Mouse (Mus musculus) limb, embryonic 11.5 days (tissue): ENCODE results near the gene Usp53. TPM values are rescaled to one million over a fixed set of nuclear protein-coding genes. Genes with fewer than 3 reads are reported as not detected.
"Not testable (repeated sequence)": the region's sequence is repeated elsewhere in the genome, so short reads cannot be mapped to it uniquely, and the experiment has no call there.

Experiments
- ATAC-seq: fragments of 200-750 bp; cut with Nextera tagmentation; 2 replicates; pipeline ENCODE4 v1.8.0; 2017; ENCODE audit warnings: low read depth; ENCODE audit not compliant: insufficient number of reproducible peaks, low FRiP score, low TSS enrichment
- DNase-seq: peaks from one replicate; pipeline ENCODE4 v3.0.0-alpha.2; 2015; ENCODE audit warnings: low spot score
- H3K27ac ChIP-seq: fragments of 300-500 bp; sonication (generic); replicated peaks from 2 replicates; pipeline ENCODE4 v1.5.1; 2014; ENCODE audit warnings: low read depth, mild to moderate bottlenecking, low read length
- H3K27me3 ChIP-seq: fragments of 300-500 bp; sonication (generic); 2 replicates; pipeline ENCODE4 v1.6.1; 2014; ENCODE audit warnings: mild to moderate bottlenecking, low read length, mixed read lengths; ENCODE audit not compliant: control insufficient read depth, insufficient read depth
- H3K36me3 ChIP-seq: fragments of 300-500 bp; sonication (generic); 2 replicates; pipeline ENCODE4 v1.6.1; 2014; ENCODE audit warnings: mild to moderate bottlenecking, low read length, moderate library complexity, mixed read lengths; ENCODE audit not compliant: control insufficient read depth, insufficient read depth
- H3K4me1 ChIP-seq: fragments of 300-500 bp; sonication (generic); 2 replicates; pipeline ENCODE4 v1.6.1; 2014; ENCODE audit warnings: low read length, mixed read lengths; ENCODE audit not compliant: control insufficient read depth, insufficient read depth
- H3K4me2 ChIP-seq: fragments of 300-500 bp; sonication (generic); 2 replicates; pipeline ENCODE4 v1.6.1; 2014; ENCODE audit warnings: low read depth, mild to moderate bottlenecking, moderate library complexity; ENCODE audit not compliant: severe bottlenecking
- H3K4me3 ChIP-seq: fragments of 300-500 bp; sonication (generic); 2 replicates; pipeline ENCODE4 v1.5.1; 2014; ENCODE audit warnings: low read depth, low read length
- H3K9ac ChIP-seq: fragments of 300-500 bp; sonication (generic); 2 replicates; pipeline ENCODE4 v1.6.1; 2014; ENCODE audit warnings: mild to moderate bottlenecking, low read length
- H3K9me3 ChIP-seq: fragments of 300-500 bp; sonication (generic); 2 replicates; pipeline ENCODE4 v1.6.1; 2016; ENCODE audit warnings: low read length; ENCODE audit not compliant: control insufficient read depth
- WGBS: fragments of 180-500 bp; shearing (Covaris S2); extraction: QIAGEN DNeasy Blood & Tissue Kit; methylation state at CpG from one replicate; pipeline ENCODE4 v1.1.7; 2014; 5-methylcytosine and 5-hydroxymethylcytosine counted together
- polyA plus RNA-seq: library from polyadenylated mRNA; unstranded; fragments of >200 nt; fragmentation: Nextera tagmentation; extraction: Ambion mirVana; gene quantifications from 2 replicates; pipeline ENCODE4 v1.2.1, GENCODE M21; 2014

Gene Usp53
- polyA plus RNA-seq, 1 experiment from 2014 or later, result 5.7 TPM

DNA sequence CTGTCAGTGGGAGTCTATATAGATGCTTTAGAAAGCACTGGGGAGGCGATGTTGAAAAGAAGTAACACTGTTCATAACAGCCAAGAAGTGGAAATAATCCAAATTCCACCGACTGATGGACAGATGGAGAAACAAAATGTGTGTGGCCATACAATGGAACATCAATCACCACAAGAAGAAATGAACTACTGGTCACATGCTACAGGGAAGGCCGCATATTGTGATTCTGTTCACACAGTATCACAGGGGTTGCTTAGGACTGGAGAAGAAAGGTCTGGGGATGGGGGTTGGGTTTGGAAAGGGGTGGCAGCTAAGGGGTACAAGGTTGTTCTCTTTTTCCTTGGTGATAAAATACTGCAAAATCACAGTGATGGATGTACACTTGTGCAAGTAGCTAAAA, 9.5 kb downstream of the Usp53 start:
- H3K4me3 ChIP-seq, result no peak overlapping the region
- H3K36me3 ChIP-seq, result no peaks in the 10 kb centered on the region
- H3K9me3 ChIP-seq, result no peaks in the 10 kb centered on the region
- H3K9ac ChIP-seq, result no peak overlapping the region
- no peak overlapping the region for H3K27ac ChIP-seq
- no peak overlapping the region for H3K4me2 ChIP-seq
- 83% methylated on average over 3 of the region's 3 CpGs for WGBS
- no peak for DNase-seq
- H3K4me1 ChIP-seq, result peaks cover 7% of the 10 kb centered on the region; the same call in 1 of the 2 replicates
- ATAC-seq, result no peak
- no peaks in the 10 kb centered on the region for H3K27me3 ChIP-seq

DNA sequence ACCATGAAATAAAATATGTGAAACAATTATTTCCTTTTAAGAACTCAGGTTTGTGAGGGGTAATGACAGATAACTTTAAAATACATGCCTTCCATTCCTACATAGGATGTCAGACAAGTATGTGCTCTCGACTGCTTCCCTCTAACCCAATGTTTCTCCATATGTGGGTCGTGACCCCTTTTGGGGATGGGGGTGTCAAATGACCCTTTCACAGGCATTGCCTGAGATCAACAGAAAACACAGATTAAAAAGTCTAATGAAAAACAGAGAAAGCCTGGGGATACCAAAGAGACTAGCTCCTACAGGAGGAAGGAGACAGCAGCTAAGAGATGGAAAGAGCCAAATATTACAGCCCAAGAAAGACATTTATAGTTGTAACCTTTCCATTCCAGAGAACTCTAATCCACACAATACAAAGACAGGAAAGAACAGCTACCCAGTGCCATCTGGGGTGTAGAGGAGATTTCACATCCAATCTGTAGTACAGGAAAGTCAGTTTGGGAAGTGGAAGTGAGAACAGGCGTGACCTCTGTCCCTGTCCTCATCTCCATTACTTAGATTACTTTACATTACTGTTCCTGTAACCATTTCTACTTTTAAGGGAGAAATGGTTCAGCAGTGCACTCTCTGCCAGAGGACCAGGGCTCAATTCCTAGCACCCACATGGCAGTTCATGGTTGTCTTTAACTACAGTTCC, 12.0 kb downstream of the Usp53 start:
- no peaks in the 10 kb centered on the region for H3K9me3 ChIP-seq
- DNase-seq, result no peak
- WGBS, result 31% methylated on average over 3 of the region's 3 CpGs

DNA sequence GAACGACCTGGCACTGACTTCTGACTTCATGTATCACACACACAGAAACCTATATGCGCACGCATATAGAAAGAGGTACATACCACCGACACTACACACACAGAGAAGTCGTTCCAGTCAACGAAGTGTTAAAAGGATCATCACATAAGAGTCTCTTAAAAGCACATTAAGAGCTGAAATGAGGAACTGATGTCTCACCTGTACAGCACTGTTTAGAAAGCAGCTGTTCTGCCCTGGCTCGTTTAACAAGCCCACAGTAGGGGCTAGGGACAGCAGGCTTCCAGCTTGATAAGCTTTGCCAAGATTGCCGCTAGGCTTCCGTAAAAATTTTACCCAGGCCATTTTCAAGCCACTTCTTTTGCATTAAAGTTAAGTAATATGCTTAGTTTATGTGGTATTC, 15.9 kb downstream of the Usp53 start:
- no peak for DNase-seq
- H3K27me3 ChIP-seq, result no peaks in the 10 kb centered on the region
- 82% methylated on average over 9 of the region's 9 CpGs for WGBS

More for the DNA sequence above, 12.0 kb downstream of the Usp53 start:
- Histone ChIP-seq H3K9ac (no peak overlapping the region), H3K4me3 (no peak overlapping the region), H3K4me2 (no peak overlapping the region), H3K27ac (no peak overlapping the region), H3K4me1 (peaks cover 7% of the 10 kb centered on the region; the same call in 1 of the 2 replicates), H3K27me3 (no peaks in the 10 kb centered on the region), H3K36me3 (no peaks in the 10 kb centered on the region)
- ATAC-seq, result no peak

DNA sequence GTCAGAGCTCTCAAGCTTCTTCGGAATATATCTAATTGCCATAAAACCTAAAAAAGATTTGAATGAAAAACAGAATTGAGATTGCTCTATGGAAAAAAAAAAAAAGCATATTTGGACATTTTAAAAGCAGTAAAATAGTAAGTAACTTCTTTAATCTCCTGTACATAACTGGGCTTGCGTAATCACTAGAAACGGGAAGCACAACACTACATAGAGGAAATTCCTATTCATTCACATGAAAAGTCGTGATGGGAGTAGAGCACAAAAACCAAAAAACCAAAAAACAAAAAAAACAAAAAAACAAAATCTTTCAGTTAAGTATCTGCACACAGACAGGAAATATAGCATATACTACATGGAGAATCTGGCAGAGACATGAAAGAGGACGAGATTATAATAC, 20.0 kb downstream of the Usp53 start:
- no peaks in the 10 kb centered on the region for H3K9me3 ChIP-seq
- H3K4me1 ChIP-seq, result no peaks in the 10 kb centered on the region
- H3K27me3 ChIP-seq, result no peaks in the 10 kb centered on the region
- no peak overlapping the region for H3K9ac ChIP-seq
- H3K27ac ChIP-seq, result no peak overlapping the region
- H3K4me2 ChIP-seq, result no peak overlapping the region
- DNase-seq (no peak), ATAC-seq (no peak)
- H3K36me3 ChIP-seq, result no peaks in the 10 kb centered on the region
- no peak overlapping the region for H3K4me3 ChIP-seq
- 85% methylated on average over 5 of the region's 5 CpGs for WGBS

More for the DNA sequence above, 15.9 kb downstream of the Usp53 start:
- Histone ChIP-seq H3K27ac (no peak overlapping the region), H3K9me3 (no peaks in the 10 kb centered on the region), H3K36me3 (no peaks in the 10 kb centered on the region), H3K9ac (no peak overlapping the region), H3K4me3 (no peak overlapping the region), H3K4me2 (no peak overlapping the region), H3K4me1 (peaks cover 7% of the 10 kb centered on the region; the same call in 1 of the 2 replicates)
- no peak for ATAC-seq

DNA sequence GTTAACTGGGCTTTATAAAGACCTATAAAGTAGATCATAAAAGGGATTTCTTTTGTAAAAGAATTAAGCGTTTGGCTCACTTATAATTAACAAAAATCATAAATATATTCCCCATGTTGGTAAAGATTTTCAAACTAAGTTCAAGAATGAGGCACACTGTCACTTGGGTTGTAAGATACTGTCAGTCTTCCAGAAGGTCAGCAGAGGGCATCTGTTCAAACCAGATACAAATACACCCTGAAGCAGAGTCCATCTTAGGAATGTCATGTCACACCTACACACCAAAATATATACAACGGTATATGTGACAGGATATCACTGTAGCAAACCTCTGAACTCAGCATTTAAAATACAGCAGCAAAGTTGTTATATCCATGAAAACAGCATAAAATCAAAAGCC, 34.2 kb downstream of the Usp53 start:
- Histone ChIP-seq H3K36me3 (no peaks in the 10 kb centered on the region; the same call in 1 of the 2 replicates), H3K9ac (no peak overlapping the region), H3K4me1 (no peaks in the 10 kb centered on the region), H3K4me2 (no peak overlapping the region), H3K9me3 (no peaks in the 10 kb centered on the region), H3K27me3 (no peaks in the 10 kb centered on the region), H3K4me3 (no peak overlapping the region), H3K27ac (no peak overlapping the region)
- DNase-seq (no peak), ATAC-seq (no peak)
- 96% methylated on average over 2 of the region's 2 CpGs for WGBS

DNA sequence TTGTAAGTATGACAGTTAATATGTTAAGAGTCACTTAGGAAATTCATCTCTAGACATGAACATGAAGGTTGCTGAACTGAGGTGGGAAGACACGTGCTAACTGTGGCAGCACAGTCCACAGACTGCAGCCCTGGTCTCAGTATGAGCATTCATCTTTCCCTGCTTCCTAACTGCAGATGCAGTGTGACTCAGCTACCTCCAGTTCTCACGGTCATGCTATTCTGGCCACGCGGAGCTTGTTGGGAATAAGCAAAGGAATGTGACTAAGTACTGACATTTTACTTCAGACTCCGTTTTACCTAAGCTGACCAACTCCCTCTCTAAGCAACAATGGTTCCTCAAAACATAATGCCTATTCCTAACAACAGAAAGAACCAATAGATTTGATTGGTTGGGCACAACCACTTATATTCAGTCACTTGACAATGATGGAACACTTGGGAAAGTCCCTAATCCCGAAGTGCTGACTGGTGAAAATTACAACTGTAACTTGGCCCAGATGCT, 40.9 kb downstream of the Usp53 start:
- no peak overlapping the region for H3K4me2 ChIP-seq
- no peaks in the 10 kb centered on the region for H3K36me3 ChIP-seq
- no peaks in the 10 kb centered on the region for H3K27me3 ChIP-seq
- no peak overlapping the region for H3K4me3 ChIP-seq
- no peaks in the 10 kb centered on the region for H3K4me1 ChIP-seq
- no peak overlapping the region for H3K27ac ChIP-seq
- DNase-seq (no peak), ATAC-seq (no peak)
- 81% methylated on average over 6 of the region's 6 CpGs for WGBS
- no peak overlapping the region for H3K9ac ChIP-seq
- H3K9me3 ChIP-seq, result no peaks in the 10 kb centered on the region

DNA sequence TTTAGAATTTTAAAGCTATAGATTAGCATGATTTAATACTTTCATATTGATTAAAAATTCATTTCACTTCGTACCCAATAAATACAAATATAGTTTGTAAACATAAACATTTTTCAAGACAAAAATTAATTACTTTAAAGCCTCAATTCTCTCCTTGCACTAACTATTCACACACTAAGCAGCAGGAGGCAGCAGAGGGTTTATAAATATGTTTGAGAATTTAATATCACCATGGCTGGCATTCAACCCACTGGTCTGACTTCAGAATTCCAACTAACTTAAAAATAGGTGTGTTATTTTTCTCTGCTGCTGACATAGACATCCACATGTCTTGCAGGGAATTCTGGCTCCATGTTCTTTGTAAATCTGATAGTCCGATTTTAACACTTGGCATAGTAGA, 45.1 kb downstream of the Usp53 start:
- H3K27ac ChIP-seq, result no peak overlapping the region
- no peak overlapping the region for H3K9ac ChIP-seq
- H3K36me3 ChIP-seq, result no peaks in the 10 kb centered on the region
- H3K4me2 ChIP-seq, result no peak overlapping the region
- no peaks in the 10 kb centered on the region for H3K9me3 ChIP-seq
- 77% methylated on average over 2 of the region's 2 CpGs for WGBS
- H3K27me3 ChIP-seq, result no peaks in the 10 kb centered on the region
- H3K4me1 ChIP-seq, result no peaks in the 10 kb centered on the region
- no peak overlapping the region for H3K4me3 ChIP-seq
- peak; percentile 53 for DNase-seq
- no peak for ATAC-seq

DNA sequence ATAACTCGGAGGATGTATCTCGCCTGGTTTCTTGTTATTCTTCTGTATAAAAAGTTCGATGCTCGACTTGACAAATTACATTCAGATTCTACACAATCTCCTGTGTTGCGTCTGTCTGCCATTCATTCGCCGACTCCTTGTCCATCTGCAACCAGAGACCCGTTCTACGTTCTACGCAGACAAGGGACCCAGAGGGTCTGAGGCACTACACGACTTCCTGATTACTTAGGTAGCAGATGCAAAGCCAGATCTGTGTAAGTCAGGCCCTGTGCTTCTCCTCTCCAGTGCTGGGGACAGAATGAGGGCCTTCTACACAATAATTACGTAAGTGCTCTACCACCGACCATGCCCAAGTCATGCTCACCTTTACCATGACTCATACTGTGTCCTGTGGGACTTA, 47.1 kb downstream of the Usp53 start:
- DNase-seq, H3K4me2 ChIP-seq, H3K27ac ChIP-seq, H3K27me3 ChIP-seq, H3K9ac ChIP-seq, H3K36me3 ChIP-seq, H3K9me3 ChIP-seq, ATAC-seq, H3K4me3 ChIP-seq, H3K4me1 ChIP-seq: not testable (repeated sequence)
- WGBS, result 89% methylated on average over 13 of the region's 13 CpGs

DNA sequence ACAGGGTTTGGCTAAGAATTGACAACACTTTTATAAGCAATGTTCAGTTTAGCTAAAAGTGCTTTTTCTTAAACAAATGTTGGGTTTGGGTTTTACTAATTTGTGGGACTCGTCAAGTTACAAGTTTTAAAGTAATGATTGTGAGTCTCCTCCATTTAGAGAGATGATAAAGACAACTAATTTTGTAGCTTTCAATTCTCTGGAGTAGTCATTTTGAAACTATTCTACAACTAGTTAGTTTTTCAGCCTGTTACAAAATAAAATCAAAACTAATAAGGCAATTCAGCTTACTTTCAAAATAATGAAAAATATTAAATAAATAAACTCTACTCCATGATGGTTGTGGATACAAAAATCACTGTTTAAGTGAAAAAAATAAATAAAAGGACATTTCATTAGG, 51.8 kb downstream of the Usp53 start:
- no peak overlapping the region for H3K9ac ChIP-seq
- H3K36me3 ChIP-seq, result no peaks in the 10 kb centered on the region
- no peak overlapping the region for H3K27ac ChIP-seq
- no peaks in the 10 kb centered on the region for H3K27me3 ChIP-seq
- DNase-seq (no peak), ATAC-seq (no peak)
- no peak overlapping the region for H3K4me3 ChIP-seq
- 90% methylated on average over 1 of the region's 1 CpGs for WGBS
- no peaks in the 10 kb centered on the region for H3K4me1 ChIP-seq
- H3K9me3 ChIP-seq, result no peaks in the 10 kb centered on the region
- H3K4me2 ChIP-seq, result no peak overlapping the region
